Comparison of ENCODE assay signal across 13 mouse cellular contexts in the genomic region with DNA sequence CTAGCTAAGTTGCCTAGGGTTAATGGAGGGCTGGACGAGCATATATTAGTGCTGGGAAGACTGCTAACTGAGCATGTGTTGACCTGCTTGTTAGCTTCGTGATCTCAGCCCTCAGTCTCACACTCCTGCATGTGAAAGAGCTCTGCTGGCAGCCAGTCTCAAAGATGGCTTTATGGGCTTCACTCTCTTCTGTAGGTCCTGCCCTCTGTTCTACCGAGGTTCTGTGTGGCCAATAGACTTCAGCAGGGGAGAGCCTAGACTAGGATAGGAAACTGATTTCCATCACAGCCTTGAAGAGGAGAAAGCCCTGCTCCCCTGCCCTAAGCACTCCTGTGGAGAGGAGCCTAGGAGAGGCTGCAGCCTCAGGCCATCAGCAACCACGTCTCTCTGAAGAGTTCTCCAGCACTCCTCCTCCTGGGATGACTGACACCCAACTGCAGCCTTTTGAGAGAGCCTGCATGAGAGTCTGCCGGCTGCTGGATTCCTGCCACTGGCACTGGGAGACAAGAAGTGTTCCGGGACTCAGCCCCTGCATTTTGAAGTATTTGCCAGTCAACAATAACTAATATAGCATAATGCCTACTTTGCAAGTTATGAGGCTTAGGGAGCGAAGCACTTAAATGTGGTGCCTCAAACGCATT.
DNase-seq lines count a peak whose midpoint lies in the region; ATAC-seq and TF ChIP-seq lines count a peak whose summit lies in the region.
"Had no signal": no experiment of that assay in that cellular context is flagged by ENCODE, and none has a peak within 500 bp of the region (broad histone marks: within the 10 kb centered on the region; RNA-seq: fewer than 3 reads in every experiment).

No protein-coding gene starts in this region.

- no peaks in the 10 kb centered on the region for H3K36me3 ChIP-seq in liver, embryonic 12.5 days
- no peaks in the 10 kb centered on the region for H3K36me3 ChIP-seq in liver, embryonic 16.5 days (ENCODE audit: control insufficient read depth, insufficient read depth)
- H3K36me3 ChIP-seq: limb, embryonic 13.5 days had no signal

- 65% methylated on average over 8 of the region's 8 CpGs for WGBS in liver, embryonic 12.5 days (ENCODE audit: insufficient replicate concordance)
- 67% methylated on average over 8 of the region's 8 CpGs for WGBS in liver, embryonic 16.5 days (ENCODE audit: insufficient replicate concordance)

- peaks cover 83% of the 10 kb centered on the region for H3K4me1 ChIP-seq in liver, embryonic 12.5 days
- peaks cover 63% of the 10 kb centered on the region for H3K4me1 ChIP-seq in liver, embryonic 16.5 days (ENCODE audit: control insufficient read depth, low read depth, low read length)

- H3K4me3 ChIP-seq in liver, embryonic 12.5 days: no peak overlapping the region
- no peak overlapping the region for H3K4me3 ChIP-seq in liver, embryonic 16.5 days (ENCODE audit: low read depth, low read length)
- H3K4me3 ChIP-seq: hindbrain, embryonic 13.5 days; limb, embryonic 13.5 days had no signal

- no peak for TF ChIP-seq CTCF in brain, embryonic 14.5 days (IDR thresholded peaks at IDR 0.05; ENCODE audit: borderline replicate concordance, extremely low read depth, insufficient read depth, insufficient read length)

- H3K9ac ChIP-seq in liver, embryonic 12.5 days: no peak overlapping the region
- no peak overlapping the region for H3K9ac ChIP-seq in liver, embryonic 16.5 days (ENCODE audit: low read depth, low read length)
- H3K9ac ChIP-seq: hindbrain, embryonic 13.5 days; limb, embryonic 13.5 days had no signal

- no peak overlapping the region for H3K4me2 ChIP-seq in liver, embryonic 12.5 days
- no peak overlapping the region for H3K4me2 ChIP-seq in liver, embryonic 16.5 days (ENCODE audit: low read depth, low read length)
- H3K4me2 ChIP-seq: hindbrain, embryonic 13.5 days had no signal

- no peak for TF ChIP-seq POLR2A in brain, embryonic 14.5 days (IDR thresholded peaks at IDR 0.05; ENCODE audit: borderline replicate concordance, extremely low read depth, insufficient read depth, insufficient read length, poor library complexity, severe bottlenecking)

- H3K27me3 ChIP-seq in liver, embryonic 12.5 days (replicated peaks): peaks cover 11% of the 10 kb centered on the region; the same call in 1 of the 2 replicates
- no peaks in the 10 kb centered on the region for H3K27me3 ChIP-seq in liver, embryonic 16.5 days (ENCODE audit: control insufficient read depth, insufficient read depth, low read depth, low read length)

- no peaks in the 10 kb centered on the region for H3K9me3 ChIP-seq in liver, embryonic 12.5 days (replicated peaks)
- no peaks in the 10 kb centered on the region for H3K9me3 ChIP-seq in liver, embryonic 16.5 days (replicated peaks; ENCODE audit: control insufficient read depth, low read length)
- H3K9me3 ChIP-seq: hindbrain, embryonic 13.5 days; limb, embryonic 13.5 days had no signal

- H3K27ac ChIP-seq in liver, embryonic 12.5 days: peak overlapping the region; percentile 43; the same call in 1 of the 2 replicates
- H3K27ac ChIP-seq in liver, embryonic 16.5 days (ENCODE audit: low read length): peak overlapping the region; percentile 22; the same call in 1 of the 2 replicates
- H3K27ac ChIP-seq: hindbrain, embryonic 13.5 days; limb, embryonic 13.5 days had no signal

- DNase-seq in cerebellum, postnatal 10 days: peak; percentile 55 to 67
- DNase-seq in cerebellum, postnatal 14 days: no peak
- no peak for DNase-seq in liver
- DNase-seq in brain, embryonic 14.5 days (ENCODE audit: low read depth): peak; percentile 73
- DNase-seq in thymus, postnatal 36 days: no peak
- DNase-seq in kidney, adult 11 months: no peak
- DNase-seq: adrenal gland, postnatal 14 days; cerebellum, adult 8-10 months; midbrain, embryonic 14.5 days had no signal

- ATAC-seq in liver, embryonic 12.5 days: no peak
- ATAC-seq in liver, embryonic 16.5 days (ENCODE audit: low read depth): no peak

Comparison
In these comparisons a context has a peak if more than half of its experiments do, and no peak if none do; other contexts are left out.
1. DNase-seq: peak in cerebellum, postnatal 10 days (2 of 2) and brain, embryonic 14.5 days (single experiment); none in cerebellum, postnatal 14 days (0 of 2), liver (single experiment), thymus, postnatal 36 days (0 of 2) and kidney, adult 11 months (single experiment).